Mouse (Mus musculus) MEL (cell line): ENCODE data around the gene Eif5b. TPM values are rescaled to one million over a fixed set of nuclear protein-coding genes. Genes with fewer than 3 reads are reported as not detected.

ENCODE experiments used
- DNase-seq: peaks from one replicate; pipeline ENCODE4 v3.0.0; 2011; ENCODE audit warnings: low read depth, low spot score
- H3K27ac ChIP-seq: 2 replicates; pipeline ENCODE4 v1.5.1; 2012; ENCODE audit warnings: low read depth, mild to moderate bottlenecking, control low read depth, low read length, moderate library complexity; ENCODE audit not compliant: control insufficient read depth
- H3K27me3 ChIP-seq, 2 experiments: fragments of 150-350 bp in 1 of 2; sonication (generic) in 1 of 2; 2 replicates each; pipeline ENCODE4 v1.6.1; 2012; ENCODE audit warnings: low read length in 2 of 2, mild to moderate bottlenecking in 2 of 2, improper control_type of control experiment in 1 of 2, moderate library complexity in 1 of 2; ENCODE audit not compliant: insufficient read depth in 2 of 2, control insufficient read depth in 1 of 2
- H3K36me3 ChIP-seq, 2 experiments: 2 replicates each; pipeline ENCODE4 v1.6.1; 2012 to 2014; ENCODE audit warnings: low read length in 2 of 2, improper control_type of control experiment in 1 of 2, inconsistent platforms in 1 of 2, mild to moderate bottlenecking in 1 of 2; ENCODE audit not compliant: insufficient read depth in 2 of 2, control insufficient read depth in 1 of 2
- H3K4me1 ChIP-seq, 2 experiments: fragments of 150-350 bp in 1 of 2; sonication (generic) in 1 of 2; 2 replicates each; pipeline ENCODE4 v1.6.1; 2012; ENCODE audit warnings: low read length in 2 of 2, improper control_type of control experiment in 1 of 2, mild to moderate bottlenecking in 1 of 2; ENCODE audit not compliant: insufficient read depth in 2 of 2, control insufficient read depth in 1 of 2
- H3K4me3 ChIP-seq, 2 experiments: fragments of 150-350 bp in 1 of 2; sonication (generic) in 1 of 2; 2 replicates each; pipeline ENCODE4 v1.5.1; 2012; ENCODE audit warnings: low read depth in 2 of 2, low read length in 2 of 2, mild to moderate bottlenecking in 2 of 2, moderate library complexity in 2 of 2, control low read depth in 1 of 2, improper control_type of control experiment in 1 of 2; ENCODE audit not compliant: control insufficient read depth in 1 of 2, insufficient read depth in 1 of 2
- H3K79me2 ChIP-seq: 2 replicates; pipeline ENCODE4 v1.6.1; 2012; ENCODE audit warnings: mild to moderate bottlenecking, low read length, moderate library complexity; ENCODE audit not compliant: control insufficient read depth, poor library complexity, insufficient read depth
- H3K9ac ChIP-seq: 2 replicates; pipeline ENCODE4 v1.6.1; 2012; ENCODE audit warnings: low read depth, mild to moderate bottlenecking, control low read depth, low read length, moderate library complexity; ENCODE audit not compliant: control insufficient read depth, poor library complexity, severe bottlenecking
- H3K9me3 ChIP-seq: fragments of 150-350 bp; sonication (generic); replicated peaks from 2 replicates; pipeline ENCODE4 v1.6.1; 2012; ENCODE audit warnings: mild to moderate bottlenecking, low read length, improper control_type of control experiment, moderate library complexity; ENCODE audit not compliant: insufficient read depth
- BHLHE40 ChIP-seq: IDR thresholded peaks from 2 replicates; pipeline ENCODE4 v1.6.1; 2012; ENCODE audit warnings: low read depth, mild to moderate bottlenecking, inconsistent platforms, low read length, improper control_type of control experiment, borderline replicate concordance
- CHD1 ChIP-seq: IDR thresholded peaks from 2 replicates; pipeline ENCODE4 v1.6.1; 2012; ENCODE audit warnings: low read depth, mild to moderate bottlenecking, inconsistent platforms, low read length, improper control_type of control experiment
- CTCF ChIP-seq, 3 experiments: IDR thresholded peaks in 2 of 3; conservative IDR thresholded peaks in 1 of 3; 2 replicates each; pipeline ENCODE4 v1.5.1; 2011 to 2012; ENCODE audit warnings: low read length in 3 of 3, low read depth in 2 of 3, mild to moderate bottlenecking in 2 of 3, improper control_type of control experiment in 1 of 3, inconsistent platforms in 1 of 3, mixed read lengths in 1 of 3, moderate library complexity in 1 of 3; ENCODE audit not compliant: control insufficient read depth in 1 of 3, insufficient read depth in 1 of 3, poor library complexity in 1 of 3, severe bottlenecking in 1 of 3
- ELF1 ChIP-seq: IDR thresholded peaks from 2 replicates; pipeline ENCODE4 v1.6.1; 2014; ENCODE audit warnings: low read depth, mild to moderate bottlenecking, inconsistent platforms, low read length, improper control_type of control experiment, moderate library complexity
- EP300 ChIP-seq, 2 experiments: IDR thresholded peaks; 2 replicates each; pipeline ENCODE4 v1.6.1; 2011; ENCODE audit warnings: improper control_type of control experiment in 2 of 2, low read length in 2 of 2, low read depth in 1 of 2, mild to moderate bottlenecking in 1 of 2
- ETS1 ChIP-seq: IDR thresholded peaks from 2 replicates; pipeline ENCODE4 v1.6.1; 2012; ENCODE audit warnings: low read depth, mild to moderate bottlenecking, inconsistent platforms, low read length, improper control_type of control experiment, moderate library complexity
- GATA1 ChIP-seq: IDR thresholded peaks from 2 replicates; pipeline ENCODE4 v1.6.1; 2011; ENCODE audit warnings: low read depth, low read length, improper control_type of control experiment
- HCFC1 ChIP-seq: IDR thresholded peaks from 2 replicates; pipeline ENCODE4 v1.6.1; 2012; ENCODE audit warnings: low read depth, mild to moderate bottlenecking, inconsistent platforms, low read length, improper control_type of control experiment, moderate library complexity
- MAFK ChIP-seq: IDR thresholded peaks from 2 replicates; pipeline ENCODE4 v1.6.1; 2011; ENCODE audit warnings: low read depth, mild to moderate bottlenecking, low read length, improper control_type of control experiment, borderline replicate concordance
- MAX ChIP-seq: IDR thresholded peaks from 2 replicates; pipeline ENCODE4 v1.6.1; 2011; ENCODE audit warnings: low read length, improper control_type of control experiment
- MAZ ChIP-seq: IDR thresholded peaks from 2 replicates; pipeline ENCODE4 v1.6.1; 2012; ENCODE audit warnings: low read depth, mild to moderate bottlenecking, inconsistent platforms, low read length, improper control_type of control experiment
- MXI1 ChIP-seq: IDR thresholded peaks from 2 replicates; pipeline ENCODE4 v1.6.1; 2011; ENCODE audit warnings: mild to moderate bottlenecking, low read depth, low read length, improper control_type of control experiment
- MYC ChIP-seq: IDR thresholded peaks from 2 replicates; pipeline ENCODE4 v1.6.1; 2011; ENCODE audit warnings: low read depth, mild to moderate bottlenecking, low read length, improper control_type of control experiment, moderate library complexity
- NRF1 ChIP-seq: IDR thresholded peaks from 2 replicates; pipeline ENCODE4 v1.6.1; 2014; ENCODE audit warnings: low read depth, mild to moderate bottlenecking, inconsistent platforms, low read length, improper control_type of control experiment, moderate library complexity; ENCODE audit not compliant: poor library complexity, insufficient read depth, severe bottlenecking
- RAD21 ChIP-seq: IDR thresholded peaks from 2 replicates; pipeline ENCODE4 v1.6.1; 2011; ENCODE audit warnings: mild to moderate bottlenecking, low read depth, low read length, improper control_type of control experiment
- RCOR1 ChIP-seq: IDR thresholded peaks from 2 replicates; pipeline ENCODE4 v1.6.1; 2012; ENCODE audit warnings: low read depth, mild to moderate bottlenecking, inconsistent platforms, low read length, improper control_type of control experiment
- SIN3A ChIP-seq: IDR thresholded peaks from 2 replicates; pipeline ENCODE4 v1.6.1; 2012; ENCODE audit warnings: low read length, improper control_type of control experiment, inconsistent platforms
- TAL1 ChIP-seq: IDR thresholded peaks from 2 replicates; pipeline ENCODE4 v1.6.1; 2012; ENCODE audit warnings: mild to moderate bottlenecking, inconsistent platforms, low read length, moderate library complexity, mixed read lengths
- TCF12 ChIP-seq: IDR thresholded peaks from 2 replicates; pipeline ENCODE4 v1.6.1; 2014; ENCODE audit warnings: low read depth, mild to moderate bottlenecking, inconsistent platforms, low read length, improper control_type of control experiment, moderate library complexity
- USF1 ChIP-seq: IDR thresholded peaks from 2 replicates; pipeline ENCODE4 v1.6.1; 2014; ENCODE audit warnings: low read depth, mild to moderate bottlenecking, inconsistent platforms, low read length, improper control_type of control experiment, moderate library complexity
- polyA plus RNA-seq, 2 experiments: library from polyadenylated mRNA; stranded (reverse) in 1 of 2; unstranded in 1 of 2; fragments of >175 nt in 1 of 2; fragments of >200 nt in 1 of 2; gene quantifications; 2 replicates each; pipeline versions ENCODE4 v1.2.1 to v1.2.4; 2012; ENCODE audit warnings: low replicate concordance in 2 of 2, low read depth in 1 of 2; ENCODE audit not compliant: insufficient read length in 2 of 2, insufficient read depth in 1 of 2, missing spikeins in 1 of 2
- total RNA-seq: library from RNA; depleted of rRNA; stranded (reverse); fragments of 300-350 nt; gene quantifications from 2 replicates; pipeline ENCODE4 v1.2.3, GENCODE M21; 2012

The Eif5b gene
- total and polyA plus RNA-seq, 3 experiments: 24.2 to 186 (median 67.2) TPM

DNA sequence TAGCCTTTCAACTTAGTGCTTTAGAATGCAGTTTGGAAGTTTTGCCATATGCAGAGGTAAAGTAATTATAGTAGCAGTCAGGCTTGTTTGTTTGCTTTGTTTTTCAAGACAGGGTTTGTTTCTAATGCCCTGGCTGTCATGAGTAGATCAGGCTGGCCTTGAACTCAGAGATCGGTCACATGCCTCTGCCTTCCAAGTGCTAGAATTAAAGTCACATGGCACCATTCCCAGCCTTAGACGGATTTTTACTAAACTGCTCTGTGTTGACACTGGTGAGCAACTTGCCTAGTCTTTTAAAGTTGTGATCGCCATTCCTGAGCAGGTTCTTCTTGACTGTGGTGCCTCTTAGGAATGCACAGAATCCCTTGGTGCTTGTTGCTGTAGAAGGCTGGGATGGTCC is 8.9 kb downstream of the Eif5b start:
- Histone ChIP-seq H3K9ac (no peak overlapping the region), H3K4me3 (no peak overlapping the region), H3K9me3 (no peaks in the 10 kb centered on the region), H3K79me2 (peaks cover 76% of the 10 kb centered on the region)
- DNase-seq: no peak
- TF ChIP-seq ETS1: no peak
- no peak for TF ChIP-seq NRF1
- TF ChIP-seq USF1: peak; percentile 18; the same call in 1 of the 2 replicates
- TF ChIP-seq, all 39 proteins: peak for 1
- Histone ChIP-seq H3K36me3 (peaks cover 7 to 53% of the 10 kb centered on the region in 2 experiments), H3K4me1 (peaks cover 23 to 34% of the 10 kb centered on the region in 2 experiments), H3K27me3 (no peaks in the 10 kb centered on the region), H3K27ac (no peak overlapping the region)

DNA sequence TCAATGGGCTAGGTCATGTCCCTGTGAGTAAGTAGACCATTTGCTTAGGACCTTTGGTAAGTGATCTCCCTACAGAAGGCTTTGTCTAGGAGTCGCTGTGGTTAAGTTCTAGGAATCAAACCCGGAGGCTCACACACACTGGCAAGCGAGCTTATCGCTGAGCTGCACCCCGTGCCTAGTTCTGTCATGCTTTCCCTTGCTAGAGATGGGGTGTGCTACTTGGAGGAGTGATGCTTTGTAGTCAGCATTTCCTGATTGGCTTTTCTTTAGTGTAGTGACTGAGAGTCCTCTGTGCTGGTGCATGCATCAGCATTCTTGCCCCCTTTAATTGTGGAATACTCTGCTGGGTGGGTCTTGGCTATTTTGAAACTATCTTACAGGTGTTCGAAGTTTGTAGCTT is 13.8 kb downstream of the Eif5b start:
- Histone ChIP-seq H3K79me2 (peaks cover 72% of the 10 kb centered on the region), H3K4me1 (peaks cover 32 to 36% of the 10 kb centered on the region in 2 experiments), H3K27me3 (no peaks in the 10 kb centered on the region), H3K27ac (peak overlapping the region; percentile 28; the same call in 1 of the 2 replicates), H3K9ac (no peak overlapping the region), H3K36me3 (peaks cover 0 to 52% of the 10 kb centered on the region in 2 experiments; a peak in 3 of 4 replicates), H3K9me3 (no peaks in the 10 kb centered on the region), H3K4me3 (no peak overlapping the region)
- DNase-seq: peak; percentile 94
- TF ChIP-seq TAL1 (peak; percentile 95), BHLHE40 (peak; percentile 78; the same call in 1 of the 2 replicates), USF1 (peak; percentile 43; the same call in 1 of the 2 replicates), MAX (peak; percentile 85), SIN3A (peak; percentile 85), GATA1 (peak; percentile 83), RCOR1 (peak; percentile 69), MAFK (no peak), MXI1 (peak; percentile 95), HCFC1 (0 out of 2 replicates have a peak, but pooled peaks have one; percentile 45), ELF1 (peak; percentile 35; the same call in 1 of the 2 replicates), EP300 (IDR thresholded peaks at IDR 0.05; ENCODE audit: low read depth in 1 of 2, low read length in 2 of 2) (peak; percentile 69 to 77), RAD21 (no peak), CHD1 (no peak), CTCF (IDR thresholded peaks at IDR 0.05 in 2 of 3, conservative IDR thresholded peaks at IDR 0.05 in 1 of 3; ENCODE audit: control insufficient read depth in 1 of 3, insufficient read depth in 1 of 3, low read depth in 2 of 3, low read length in 3 of 3, poor library complexity in 1 of 3, severe bottlenecking in 1 of 3) (peak in 1 of 3 experiments; percentile 19; a peak in 2 of 6 replicates), MYC (peak; percentile 79), ETS1 (peak; percentile 78), MAZ (no peak), TCF12 (peak; percentile 79)
